Mouse (Mus musculus): Measurements from ENCODE around the gene Rassf9. TPM values are rescaled to one million over a fixed set of nuclear protein-coding genes. Genes with fewer than 3 reads are reported as not detected.
A peak's percentile ranks its signal among the peaks of the same experiment; 100 is the strongest.

The Rassf9 gene
- 0.41 and 0.83 TPM in 2 replicates for polyA plus RNA-seq (2016; fragmentation: Nextera tagmentation; extraction: Ambion mirVana)

DNA sequence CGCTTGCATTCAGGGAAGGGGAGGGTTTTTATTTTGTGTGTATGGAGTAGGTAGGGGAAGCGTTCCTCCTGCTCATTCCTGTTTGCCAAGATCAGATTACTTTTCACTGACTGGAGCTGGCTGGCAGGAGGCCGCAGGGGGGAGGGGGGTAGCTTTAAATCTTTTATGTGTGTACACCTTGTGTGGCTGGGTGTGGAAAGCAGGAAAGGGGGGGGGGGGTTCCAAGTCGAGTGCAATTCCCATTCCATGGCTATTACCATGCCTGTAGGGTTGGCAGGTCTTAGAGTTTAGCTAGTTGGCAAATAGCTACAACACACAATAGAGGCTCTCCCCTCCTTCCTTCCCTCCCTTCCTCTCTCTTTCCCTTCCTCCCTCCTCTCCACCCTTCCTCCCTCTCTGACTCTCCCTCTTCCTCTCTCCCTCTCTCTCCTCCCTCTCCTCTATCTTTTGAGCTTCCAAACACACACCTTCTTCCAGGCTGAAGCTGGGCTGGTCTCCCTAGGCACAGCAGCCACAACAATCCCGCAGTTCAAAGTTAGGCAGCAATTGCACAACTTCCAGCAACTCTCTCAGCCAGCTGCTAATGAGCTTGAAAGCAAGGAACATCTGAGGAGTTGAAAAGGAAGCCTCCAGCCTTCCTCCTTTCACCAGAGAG is at the start of gene Rassf9:
TSS of gene Rassf9 (plus strand) at position 416 of the 655 bp plus-strand sequence.
- peak within 1 kb of the TSS; percentile 10; the same call in 1 of the 2 replicates for H3K4me3 ChIP-seq
- no peaks in the 10 kb centered on the region for H3K9me3 ChIP-seq
- H3K27me3 ChIP-seq (ENCODE audit: poor library complexity, severe bottlenecking): no peaks in the 10 kb centered on the region
- peak; percentile 30 for DNase-seq (ENCODE audit: extremely low spot score, low spot score)
- WGBS: 10% methylated on average over 4 of the region's 5 CpGs
- peaks cover 18% of the 10 kb centered on the region for H3K4me1 ChIP-seq
- peak within 1 kb of the TSS; percentile 76 for H3K27ac ChIP-seq
- H3K36me3 ChIP-seq (replicated peaks): no peaks in the 10 kb centered on the region

DNA sequence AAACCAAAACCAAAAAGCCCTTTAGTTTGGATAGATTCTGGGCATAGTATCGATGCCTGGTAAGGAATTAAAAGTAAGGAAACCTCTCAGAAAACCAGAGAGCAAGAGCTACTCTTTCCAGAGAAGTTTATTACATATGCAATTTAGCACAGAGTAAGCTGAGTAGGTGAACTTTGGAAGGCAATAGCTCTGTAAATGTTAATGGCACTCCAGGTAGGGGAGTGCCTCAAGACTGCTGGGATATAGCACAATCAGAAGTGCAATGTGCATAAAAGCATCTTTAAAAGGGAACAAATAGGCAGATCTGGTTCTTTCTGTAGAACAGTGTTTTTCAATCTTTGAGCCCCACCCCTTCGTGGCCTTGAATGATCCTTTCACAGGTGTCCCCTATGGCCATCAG is 42.6 kb upstream of the Rassf9 start:
- WGBS: 89% methylated on average over 2 of the region's 2 CpGs
- no peak overlapping the region for H3K4me3 ChIP-seq
- DNase-seq (ENCODE audit: extremely low spot score, low spot score): no peak
- no peaks in the 10 kb centered on the region for H3K27me3 ChIP-seq (ENCODE audit: poor library complexity, severe bottlenecking)
- no peaks in the 10 kb centered on the region for H3K9me3 ChIP-seq
- no peaks in the 10 kb centered on the region for H3K36me3 ChIP-seq (replicated peaks)
- H3K4me1 ChIP-seq: no peaks in the 10 kb centered on the region
- H3K27ac ChIP-seq: no peak overlapping the region

DNA sequence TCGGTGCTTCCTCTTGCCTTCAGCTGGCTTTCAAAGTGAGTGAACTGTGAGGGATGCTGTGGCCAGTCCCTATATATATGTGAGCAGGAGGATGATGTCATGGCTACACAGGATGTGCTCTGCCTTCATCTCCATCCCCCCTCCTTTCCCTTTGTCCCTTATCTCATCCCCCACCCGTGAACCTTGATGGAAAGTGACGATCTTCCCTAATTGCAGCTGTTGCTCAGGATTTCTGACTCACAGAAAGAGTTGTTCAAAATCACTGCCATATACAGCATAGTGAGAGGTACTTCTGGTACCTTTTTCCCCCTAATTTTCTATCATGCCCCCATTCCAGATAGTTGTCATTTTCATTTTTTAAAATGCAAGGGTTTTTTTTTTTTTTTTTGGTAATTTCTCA is 21.6 kb upstream of the Rassf9 start, which contains the start of gene Nts:
TSS of gene Nts (minus strand) at position 101 of the 400 bp plus-strand sequence.
- Histone ChIP-seq H3K27me3 (ENCODE audit: poor library complexity, severe bottlenecking) (no peaks in the 10 kb centered on the region), H3K27ac (no peak within 1 kb of the TSS), H3K4me1 (no peaks in the 10 kb centered on the region), H3K4me3 (no peak within 1 kb of the TSS), H3K36me3 (replicated peaks) (no peaks in the 10 kb centered on the region), H3K9me3 (no peaks in the 10 kb centered on the region)
- 42% methylated on average over 3 of the region's 3 CpGs for WGBS
- DNase-seq (ENCODE audit: extremely low spot score, low spot score): no peak

DNA sequence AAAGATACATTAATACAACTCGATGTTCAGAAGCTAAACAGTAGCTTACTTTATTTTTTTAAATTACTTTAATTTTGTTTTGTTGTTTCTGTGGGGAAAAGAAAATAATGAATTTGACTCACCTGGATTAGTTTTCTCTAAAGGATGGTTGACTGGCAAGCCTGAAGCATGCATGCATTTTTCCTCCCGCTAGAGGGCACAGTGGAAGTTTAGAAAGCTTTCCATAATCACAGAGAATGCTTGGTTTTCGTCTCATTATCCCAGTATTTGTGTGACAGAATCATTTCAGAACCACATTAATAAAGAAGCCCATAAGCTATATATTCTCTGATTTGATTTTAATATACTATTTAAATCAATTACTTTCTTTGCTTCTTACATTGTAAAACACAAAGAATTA is 20.2 kb upstream of the Rassf9 start:
- Histone ChIP-seq H3K4me1 (no peaks in the 10 kb centered on the region), H3K27ac (no peak overlapping the region), H3K4me3 (no peak overlapping the region), H3K27me3 (ENCODE audit: poor library complexity, severe bottlenecking) (no peaks in the 10 kb centered on the region), H3K9me3 (no peaks in the 10 kb centered on the region), H3K36me3 (replicated peaks) (no peaks in the 10 kb centered on the region)
- 21% methylated on average over 3 of the region's 3 CpGs for WGBS
- peak; percentile 21 for DNase-seq (ENCODE audit: extremely low spot score, low spot score)

DNA sequence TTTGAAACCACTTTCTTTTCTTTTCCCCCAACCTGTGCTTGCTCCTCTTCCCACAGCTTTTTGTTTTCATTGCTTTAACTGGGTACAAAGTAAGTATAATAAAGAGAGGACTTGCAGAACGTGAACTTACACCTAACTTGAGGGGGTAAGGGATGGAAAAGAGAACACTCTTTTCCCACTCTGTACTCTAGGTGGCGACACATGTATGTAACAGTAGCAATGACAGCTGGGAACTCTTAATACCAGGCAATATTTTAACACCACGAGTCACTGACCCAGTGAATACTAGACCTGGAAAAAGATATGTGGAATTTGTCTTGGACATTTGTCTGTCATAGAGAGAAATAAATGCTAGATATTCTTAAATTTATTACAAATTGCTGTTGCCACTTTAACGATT is 13.3 kb upstream of the Rassf9 start:
- H3K4me3 ChIP-seq: no peak overlapping the region
- H3K27ac ChIP-seq: no peak overlapping the region
- H3K27me3 ChIP-seq (ENCODE audit: poor library complexity, severe bottlenecking): no peaks in the 10 kb centered on the region
- H3K36me3 ChIP-seq (replicated peaks): no peaks in the 10 kb centered on the region
- no peaks in the 10 kb centered on the region for H3K4me1 ChIP-seq
- H3K9me3 ChIP-seq: no peaks in the 10 kb centered on the region
- no peak for DNase-seq (ENCODE audit: extremely low spot score, low spot score)
- 33% methylated on average over 4 of the region's 4 CpGs for WGBS

DNA sequence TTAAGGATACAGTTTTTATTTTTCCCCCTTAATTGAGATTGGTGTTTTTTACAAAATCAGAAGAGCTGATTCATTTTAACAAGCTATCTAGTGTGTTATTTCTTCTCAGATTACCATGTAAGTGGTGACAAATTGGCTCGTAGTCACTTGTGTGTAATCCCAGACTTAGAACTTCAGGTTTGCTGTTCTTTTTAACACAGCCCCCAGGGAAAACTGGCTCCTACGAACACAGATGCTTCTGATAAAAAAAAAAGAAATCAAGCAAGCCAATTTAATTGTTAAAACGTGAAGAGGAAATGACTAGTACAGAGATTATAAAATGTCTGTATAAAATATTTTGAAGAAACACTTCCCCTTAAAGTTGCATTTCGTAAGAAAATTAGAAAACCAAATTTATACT is 4.6 kb upstream of the Rassf9 start:
- WGBS: 64% methylated on average over 4 of the region's 4 CpGs
- Histone ChIP-seq H3K4me3 (no peak overlapping the region), H3K36me3 (replicated peaks) (no peaks in the 10 kb centered on the region), H3K9me3 (no peaks in the 10 kb centered on the region), H3K4me1 (peaks cover 20% of the 10 kb centered on the region), H3K27me3 (ENCODE audit: poor library complexity, severe bottlenecking) (no peaks in the 10 kb centered on the region), H3K27ac (no peak overlapping the region)
- DNase-seq (ENCODE audit: extremely low spot score, low spot score): no peak

DNA sequence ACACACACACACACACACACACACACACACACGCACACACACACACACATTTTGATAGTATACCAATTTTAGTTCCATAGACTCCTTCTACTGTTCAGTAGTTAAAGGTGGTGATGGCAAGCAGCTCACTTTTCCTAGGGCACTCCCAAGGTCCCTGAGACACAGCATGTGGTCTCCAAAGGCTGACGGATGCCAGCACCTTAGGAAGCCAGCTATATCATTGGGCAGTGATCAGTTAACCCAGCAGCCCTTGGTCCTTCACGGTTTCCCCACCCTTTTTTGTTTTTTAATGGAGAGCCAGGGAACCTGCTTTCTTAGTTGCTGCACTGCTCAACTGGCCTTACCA is 588 bp upstream of the Rassf9 start:
- H3K27me3 ChIP-seq (ENCODE audit: poor library complexity, severe bottlenecking): no peaks in the 10 kb centered on the region
- peak overlapping the region; percentile 76; the same call in 1 of the 2 replicates for H3K27ac ChIP-seq
- H3K36me3 ChIP-seq (replicated peaks): no peaks in the 10 kb centered on the region
- peak; percentile 20 for DNase-seq (ENCODE audit: extremely low spot score, low spot score)
- H3K4me3 ChIP-seq: peak overlapping the region; percentile 10; the same call in 1 of the 2 replicates
- WGBS: 35% methylated on average over 3 of the region's 3 CpGs
- H3K9me3 ChIP-seq: no peaks in the 10 kb centered on the region
- peaks cover 22% of the 10 kb centered on the region for H3K4me1 ChIP-seq

DNA sequence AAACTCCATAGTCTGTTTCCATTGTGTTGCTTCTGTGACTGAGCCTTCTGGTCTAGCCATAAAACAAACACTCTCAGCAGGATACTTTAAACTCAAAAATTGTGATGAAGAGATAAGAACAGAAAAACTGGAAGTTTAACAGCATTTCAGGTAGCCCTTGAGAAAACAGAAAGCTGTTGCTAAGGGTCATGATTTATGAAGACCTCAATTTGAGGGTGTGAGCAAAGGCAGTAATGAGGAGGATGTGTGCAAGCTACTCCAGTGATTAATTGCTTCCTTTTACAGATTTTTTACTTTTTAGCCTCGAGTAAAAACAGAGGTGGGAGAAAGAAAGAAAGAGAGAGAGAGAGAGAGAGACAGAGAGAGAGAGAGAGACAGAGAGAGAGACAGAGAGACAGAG is 2.1 kb downstream of the Rassf9 start:
- Histone ChIP-seq H3K27ac (no peak overlapping the region), H3K4me1 (peaks cover 18% of the 10 kb centered on the region), H3K9me3 (no peaks in the 10 kb centered on the region), H3K36me3 (replicated peaks) (no peaks in the 10 kb centered on the region), H3K27me3 (ENCODE audit: poor library complexity, severe bottlenecking) (no peaks in the 10 kb centered on the region), H3K4me3 (no peak overlapping the region)
- WGBS: 52% methylated on average over 1 of the region's 1 CpGs
- no peak for DNase-seq (ENCODE audit: extremely low spot score, low spot score)

DNA sequence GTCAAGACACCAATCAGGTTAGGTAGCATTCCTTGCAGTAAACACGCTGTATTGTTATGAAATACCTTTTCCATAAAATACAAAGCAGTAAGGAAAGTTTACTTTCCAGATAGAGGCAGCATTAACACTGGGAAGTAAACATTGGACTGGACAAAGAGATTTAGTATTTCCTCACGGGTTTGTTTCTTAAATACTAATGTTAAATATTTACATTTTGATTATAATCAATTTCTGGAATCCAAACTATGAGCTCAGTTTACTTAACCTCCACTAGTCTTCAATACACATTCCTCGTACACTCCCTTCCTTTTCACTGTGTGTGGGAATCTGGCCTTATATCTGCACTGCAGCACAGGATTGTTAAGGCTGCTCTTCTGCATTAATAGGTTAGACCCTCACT is 15.9 kb downstream of the Rassf9 start:
- no peaks in the 10 kb centered on the region for H3K36me3 ChIP-seq (replicated peaks)
- DNase-seq (ENCODE audit: extremely low spot score, low spot score): no peak
- H3K4me3 ChIP-seq: no peak overlapping the region
- no peaks in the 10 kb centered on the region for H3K4me1 ChIP-seq
- H3K27me3 ChIP-seq (ENCODE audit: poor library complexity, severe bottlenecking): no peaks in the 10 kb centered on the region
- H3K27ac ChIP-seq: no peak overlapping the region
- no peaks in the 10 kb centered on the region for H3K9me3 ChIP-seq
- 80% methylated on average over 3 of the region's 3 CpGs for whole genome bisulfite sequencing

DNA sequence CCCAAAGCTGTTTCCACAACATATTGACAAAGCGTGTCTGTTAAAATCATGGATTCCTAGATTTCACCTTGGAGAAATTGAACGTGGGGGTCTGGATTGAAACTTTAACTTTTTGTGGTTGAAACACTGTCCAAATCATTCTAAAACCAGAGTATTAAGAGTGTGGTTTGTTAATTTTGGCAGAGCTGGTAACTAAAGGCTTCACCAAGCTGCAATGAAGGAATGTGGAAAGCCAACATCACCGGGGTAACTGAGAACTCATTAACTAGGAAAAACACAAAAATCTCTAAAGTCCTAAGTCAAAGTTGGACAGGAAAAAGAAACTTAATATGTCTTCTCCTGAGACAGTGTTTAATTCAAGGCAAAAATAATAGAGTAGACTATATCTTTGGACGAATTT is 41.9 kb downstream of the Rassf9 start:
- no peak overlapping the region for H3K27ac ChIP-seq
- WGBS: 81% methylated on average over 4 of the region's 4 CpGs
- no peak for DNase-seq (ENCODE audit: extremely low spot score, low spot score)
- H3K9me3 ChIP-seq: no peaks in the 10 kb centered on the region
- H3K4me1 ChIP-seq: no peaks in the 10 kb centered on the region
- no peaks in the 10 kb centered on the region for H3K36me3 ChIP-seq (replicated peaks)
- H3K27me3 ChIP-seq (ENCODE audit: poor library complexity, severe bottlenecking): no peaks in the 10 kb centered on the region
- H3K4me3 ChIP-seq: no peak overlapping the region

DNA sequence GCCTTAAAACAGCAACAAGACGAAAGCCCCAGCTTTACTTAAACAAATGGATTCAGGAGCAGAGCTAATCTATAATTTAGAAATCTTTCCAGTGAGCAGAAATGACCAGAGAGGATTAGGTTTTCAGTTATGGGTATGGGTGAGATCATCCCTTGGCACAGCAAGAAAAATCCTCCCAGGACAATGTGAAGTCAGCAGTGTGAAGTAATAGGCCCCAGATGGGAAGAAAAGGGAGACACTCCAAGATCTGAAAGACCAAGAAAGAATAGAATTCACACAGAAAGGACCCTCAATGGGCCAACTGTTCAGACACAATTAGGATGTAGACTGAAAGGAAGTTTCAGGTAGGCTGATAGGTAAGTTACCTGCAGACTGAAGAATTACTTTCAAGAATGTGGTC is 50.5 kb downstream of the Rassf9 start:
- Histone ChIP-seq H3K9me3 (no peaks in the 10 kb centered on the region), H3K27ac (no peak overlapping the region), H3K36me3 (replicated peaks) (no peaks in the 10 kb centered on the region), H3K4me1 (peaks cover 8% of the 10 kb centered on the region), H3K27me3 (ENCODE audit: poor library complexity, severe bottlenecking) (no peaks in the 10 kb centered on the region), H3K4me3 (no peak overlapping the region)
- no peak for DNase-seq (ENCODE audit: extremely low spot score, low spot score)
- WGBS: 70% methylated on average over 1 of the region's 1 CpGs

DNA sequence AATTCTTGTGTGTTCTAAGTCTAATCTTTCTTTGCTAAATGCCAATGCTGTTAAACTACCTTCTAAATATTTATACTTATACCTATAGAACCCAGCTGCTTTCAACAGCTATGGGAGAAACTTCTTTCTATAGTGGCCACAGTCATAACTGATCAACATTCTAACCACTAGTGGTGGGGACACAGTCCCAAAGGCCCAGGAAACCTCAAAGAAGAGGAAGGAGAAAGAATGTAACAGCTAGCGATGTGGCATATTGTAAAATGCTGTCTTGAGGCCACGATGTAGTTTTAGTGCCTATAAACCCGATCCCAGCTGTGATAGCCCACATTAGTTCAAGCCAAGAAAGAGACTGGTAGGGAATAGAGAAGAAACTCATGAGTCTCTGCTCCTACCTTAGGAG is 65.9 kb downstream of the Rassf9 start:
- no peaks in the 10 kb centered on the region for H3K9me3 ChIP-seq
- WGBS: 95% methylated on average over 3 of the region's 3 CpGs
- no peaks in the 10 kb centered on the region for H3K27me3 ChIP-seq (ENCODE audit: poor library complexity, severe bottlenecking)
- H3K4me3 ChIP-seq: no peak overlapping the region
- H3K36me3 ChIP-seq (replicated peaks): no peaks in the 10 kb centered on the region
- DNase-seq (ENCODE audit: extremely low spot score, low spot score): no peak
- no peak overlapping the region for H3K27ac ChIP-seq
- H3K4me1 ChIP-seq: no peaks in the 10 kb centered on the region

DNA sequence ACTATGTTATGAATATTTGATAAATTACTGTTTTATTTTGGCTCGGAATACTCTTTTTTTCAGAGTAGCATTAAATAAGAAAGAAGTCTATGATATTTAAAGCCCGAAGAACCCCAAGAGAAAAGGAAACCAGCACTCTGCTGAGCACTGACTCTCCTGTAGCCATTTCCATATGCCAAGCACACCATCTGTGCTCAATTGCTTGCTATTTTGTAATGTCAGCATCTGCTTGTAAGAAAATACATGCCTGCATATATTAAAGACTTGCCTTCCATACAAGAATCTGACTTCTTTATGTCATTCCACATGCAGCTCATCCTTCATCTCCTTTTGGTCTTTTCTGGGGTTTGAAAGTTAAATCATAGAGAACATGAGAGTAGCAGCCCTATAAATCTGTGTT is 82.3 kb downstream of the Rassf9 start:
- WGBS: 88% methylated on average over 2 of the region's 2 CpGs
- no peak overlapping the region for H3K27ac ChIP-seq
- DNase-seq (ENCODE audit: extremely low spot score, low spot score): no peak
- H3K27me3 ChIP-seq (ENCODE audit: poor library complexity, severe bottlenecking): no peaks in the 10 kb centered on the region
- H3K4me3 ChIP-seq: no peak overlapping the region
- H3K9me3 ChIP-seq: no peaks in the 10 kb centered on the region
- H3K36me3 ChIP-seq (replicated peaks): no peaks in the 10 kb centered on the region
- H3K4me1 ChIP-seq: no peaks in the 10 kb centered on the region

Measured in forebrain, embryonic 10.5 days (tissue).